Mouse (Mus musculus) MEL (cell line): ENCODE data around the gene Klrb1c.

Experiments used
- CTCF ChIP-seq, 3 experiments: IDR thresholded peaks in 2 of 3; conservative IDR thresholded peaks in 1 of 3; 2 replicates each; pipeline ENCODE4 v1.5.1; 2011 to 2012; ENCODE audit warnings: low read length in 3 of 3, low read depth in 2 of 3, mild to moderate bottlenecking in 2 of 3, improper control_type of control experiment in 1 of 3, inconsistent platforms in 1 of 3, mixed read lengths in 1 of 3, moderate library complexity in 1 of 3; ENCODE audit not compliant: control insufficient read depth in 1 of 3, insufficient read depth in 1 of 3, poor library complexity in 1 of 3, severe bottlenecking in 1 of 3
- EP300 ChIP-seq, 2 experiments: IDR thresholded peaks; 2 replicates each; pipeline ENCODE4 v1.6.1; 2011; ENCODE audit warnings: improper control_type of control experiment in 2 of 2, low read length in 2 of 2, low read depth in 1 of 2, mild to moderate bottlenecking in 1 of 2
- GABPA ChIP-seq: IDR thresholded peaks from 2 replicates; pipeline ENCODE4 v1.6.1; 2012; ENCODE audit warnings: low read depth, mild to moderate bottlenecking, inconsistent platforms, low read length, improper control_type of control experiment, moderate library complexity
- KAT2A ChIP-seq: conservative IDR thresholded peaks from 2 replicates; pipeline ENCODE4 v1.6.1; 2012; ENCODE audit warnings: low read depth, low read length, improper control_type of control experiment, inconsistent platforms
- MAZ ChIP-seq: IDR thresholded peaks from 2 replicates; pipeline ENCODE4 v1.6.1; 2012; ENCODE audit warnings: low read depth, mild to moderate bottlenecking, inconsistent platforms, low read length, improper control_type of control experiment
- POLR2A ChIP-seq, 2 experiments: IDR thresholded peaks; 2 replicates each; pipeline ENCODE4 v1.6.1; 2011 to 2012; ENCODE audit warnings: low read length in 2 of 2, mild to moderate bottlenecking in 2 of 2, control low read depth in 1 of 2, improper control_type of control experiment in 1 of 2, low read depth in 1 of 2, moderate library complexity in 1 of 2; ENCODE audit not compliant: control insufficient read depth in 1 of 2, insufficient read depth in 1 of 2, poor library complexity in 1 of 2
- SIN3A ChIP-seq: IDR thresholded peaks from 2 replicates; pipeline ENCODE4 v1.6.1; 2012; ENCODE audit warnings: low read length, improper control_type of control experiment, inconsistent platforms
- TAL1 ChIP-seq: IDR thresholded peaks from 2 replicates; pipeline ENCODE4 v1.6.1; 2012; ENCODE audit warnings: mild to moderate bottlenecking, inconsistent platforms, low read length, moderate library complexity, mixed read lengths
- UBTF ChIP-seq: IDR thresholded peaks from 2 replicates; pipeline ENCODE4 v1.6.1; 2012; ENCODE audit warnings: low read depth, mild to moderate bottlenecking, inconsistent platforms, low read length, improper control_type of control experiment, moderate library complexity, borderline replicate concordance; ENCODE audit not compliant: insufficient read depth
- ZC3H11A ChIP-seq: IDR thresholded peaks from 2 replicates; pipeline ENCODE4 v1.6.1; 2012; ENCODE audit warnings: low read depth, mild to moderate bottlenecking, inconsistent platforms, low read length, improper control_type of control experiment

DNA sequence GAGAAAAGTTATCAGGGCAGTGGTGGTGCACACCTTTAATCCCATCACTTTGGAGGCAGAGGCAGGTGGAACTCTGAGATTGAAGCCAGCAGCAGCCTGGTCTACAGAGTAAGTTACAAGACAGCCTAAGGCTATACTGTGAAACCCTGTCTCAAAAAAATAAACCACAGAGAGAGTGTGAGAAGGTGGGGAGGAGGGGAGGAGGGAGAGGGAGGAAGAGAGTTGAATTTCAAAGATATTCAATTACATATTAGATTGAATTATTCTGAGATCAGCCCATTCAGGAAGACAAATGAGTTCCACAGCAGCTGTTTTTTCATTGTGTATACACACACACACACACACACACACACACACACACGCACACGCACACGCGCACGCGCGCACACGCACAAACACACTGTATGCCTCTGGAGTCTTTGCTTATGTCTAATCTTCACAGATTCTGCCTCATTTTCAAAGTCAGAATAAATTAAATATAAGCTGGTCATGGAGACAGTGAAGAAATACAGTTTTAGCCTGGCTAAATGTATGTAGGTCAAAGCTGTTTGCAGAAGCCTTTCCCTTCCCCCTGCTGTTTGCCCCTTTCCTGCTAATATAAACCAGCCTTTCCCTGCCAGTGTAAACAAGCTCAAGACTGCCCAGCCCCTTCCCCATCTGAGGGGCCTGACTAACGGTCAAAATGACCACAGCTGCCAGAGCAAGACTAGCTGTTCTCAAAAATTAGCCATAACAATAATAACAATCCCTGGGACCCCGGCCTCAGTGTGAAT, 19.3 kb downstream of the Klrb1c start:
- TF ChIP-seq EP300 (IDR thresholded peaks at IDR 0.05; ENCODE audit: low read depth in 1 of 2, low read length in 2 of 2) (no peak), TAL1 (no peak), GABPA (no peak), CTCF (IDR thresholded peaks at IDR 0.05 in 2 of 3, conservative IDR thresholded peaks at IDR 0.05 in 1 of 3; ENCODE audit: control insufficient read depth in 1 of 3, insufficient read depth in 1 of 3, low read depth in 2 of 3, low read length in 3 of 3, poor library complexity in 1 of 3, severe bottlenecking in 1 of 3) (no peak), POLR2A (IDR thresholded peaks at IDR 0.05; ENCODE audit: control insufficient read depth in 1 of 2, insufficient read depth in 1 of 2, low read depth in 1 of 2, low read length in 2 of 2, poor library complexity in 1 of 2) (no peak), KAT2A (no peak), SIN3A (no peak), ZC3H11A (no peak), UBTF (no peak), MAZ (no peak)
